Comparison of ENCODE assay signal across 9 mouse cellular contexts in genomic region chr3:122466100-122466730, GRCm38 (mm10).
DNase-seq lines count a peak whose midpoint lies in the region; ATAC-seq and TF ChIP-seq lines count a peak whose summit lies in the region.
"Had no signal": no experiment of that assay in that cellular context is flagged by ENCODE, and none has a peak within 500 bp of the region (broad histone marks: within the 10 kb centered on the region; RNA-seq: fewer than 3 reads in every experiment).

No protein-coding gene starts in this region.

- intact Hi-C loops in left cerebral cortex, postnatal 4 days (cut with DNase I) = no loop called here

- TF ChIP-seq EP300 in ES-Bruce4 (IDR thresholded peaks at IDR 0.05; ENCODE audit: insufficient read depth, low read depth, low read length) = no peak

- TF ChIP-seq POLR2A in ES-Bruce4 (IDR thresholded peaks at IDR 0.05; ENCODE audit: insufficient read depth, low read length) = no peak
- no peak for TF ChIP-seq POLR2A in bone marrow, adult 2 months (IDR thresholded peaks at IDR 0.05; ENCODE audit: borderline replicate concordance, control insufficient read depth, low read depth, low read length)

- H3K36me3 ChIP-seq in ES-Bruce4 (ENCODE audit: control insufficient read depth, insufficient read depth, low read length, poor library complexity, severe bottlenecking) = no peaks in the 10 kb centered on the region
- H3K36me3 ChIP-seq in embryonic facial prominence, embryonic 11.5 days (replicated peaks; ENCODE audit: control insufficient read depth, insufficient read depth, low read depth, low read length) = no peaks in the 10 kb centered on the region
- no peaks in the 10 kb centered on the region for H3K36me3 ChIP-seq in neural tube, embryonic 11.5 days (ENCODE audit: control insufficient read depth, insufficient read depth, low read length)
- H3K36me3 ChIP-seq: midbrain, embryonic 12.5 days had no signal

- DNase-seq in layer of hippocampus, adult 2 months (ENCODE audit: low spot score in 2 of 2) = peak in 1 of 2 experiments; percentile 48
- no peak for DNase-seq in layer of hippocampus, postnatal 36 days
- peak; percentile 85 for DNase-seq in embryonic facial prominence, embryonic 11.5 days (ENCODE audit: low spot score)
- peak; percentile 55 for DNase-seq in left cerebral cortex, postnatal 4 days
- peak; percentile 52 for DNase-seq in neural tube, embryonic 11.5 days (ENCODE audit: low spot score)
- DNase-seq in ovary, adult 18-20 months (ENCODE audit: low spot score) = no peak

- H3K27me3 ChIP-seq in ES-Bruce4 (ENCODE audit: control insufficient read depth, insufficient read depth, low read length, poor library complexity, severe bottlenecking) = no peaks in the 10 kb centered on the region
- no peaks in the 10 kb centered on the region for H3K27me3 ChIP-seq in embryonic facial prominence, embryonic 11.5 days (ENCODE audit: control insufficient read depth, insufficient read depth, low read length)
- H3K27me3 ChIP-seq in neural tube, embryonic 11.5 days (ENCODE audit: control insufficient read depth, insufficient read depth, low read length) = no peaks in the 10 kb centered on the region

- peak; percentile 98 for TF ChIP-seq CTCF in layer of hippocampus, adult 2 months (conservative IDR thresholded peaks at IDR 0.05)
- TF ChIP-seq CTCF in ES-Bruce4 (IDR thresholded peaks at IDR 0.05; ENCODE audit: low read depth, low read length) = peak; percentile 11
- TF ChIP-seq CTCF in bone marrow, adult 2 months (IDR thresholded peaks at IDR 0.05; ENCODE audit: control insufficient read depth, insufficient read depth, low read length) = peak; percentile 28; the same call in 1 of the 2 replicates

- 51% methylated on average over 9 of the region's 9 CpGs for whole genome bisulfite sequencing in bone marrow, adult 2 months
- WGBS in embryonic facial prominence, embryonic 11.5 days = 48% methylated on average over 9 of the region's 9 CpGs
- 56% methylated on average over 9 of the region's 9 CpGs for WGBS in neural tube, embryonic 11.5 days

- no peak overlapping the region for H3K4me3 ChIP-seq in layer of hippocampus, adult 2 months
- H3K4me3 ChIP-seq in ES-Bruce4 (ENCODE audit: low read depth, low read length) = no peak overlapping the region
- no peak overlapping the region for H3K4me3 ChIP-seq in bone marrow, adult 2 months (replicated peaks; ENCODE audit: control insufficient read depth, low read depth, low read length)
- H3K4me3 ChIP-seq in embryonic facial prominence, embryonic 11.5 days (ENCODE audit: low read depth, low read length) = no peak overlapping the region
- no peak overlapping the region for H3K4me3 ChIP-seq in neural tube, embryonic 11.5 days (ENCODE audit: low read depth, low read length)
- H3K4me3 ChIP-seq: midbrain, embryonic 12.5 days had no signal

- H3K9ac ChIP-seq in ES-Bruce4 (ENCODE audit: low read depth, poor library complexity, severe bottlenecking) = no peak overlapping the region
- H3K9ac ChIP-seq in embryonic facial prominence, embryonic 11.5 days (replicated peaks; ENCODE audit: low read length) = no peak overlapping the region
- H3K9ac ChIP-seq in neural tube, embryonic 11.5 days (ENCODE audit: low read length) = no peak overlapping the region
- H3K9ac ChIP-seq: midbrain, embryonic 12.5 days had no signal

- no peaks in the 10 kb centered on the region for H3K9me3 ChIP-seq in ES-Bruce4 (replicated peaks; ENCODE audit: control insufficient read depth, insufficient read depth, low read length, poor library complexity, severe bottlenecking)
- H3K9me3 ChIP-seq in embryonic facial prominence, embryonic 11.5 days (replicated peaks; ENCODE audit: control insufficient read depth, low read length) = no peaks in the 10 kb centered on the region
- H3K9me3 ChIP-seq in neural tube, embryonic 11.5 days (ENCODE audit: control insufficient read depth, low read length) = no peaks in the 10 kb centered on the region
- H3K9me3 ChIP-seq: midbrain, embryonic 12.5 days had no signal

- peaks cover 6% of the 10 kb centered on the region for H3K4me1 ChIP-seq in ES-Bruce4 (ENCODE audit: control insufficient read depth, insufficient read depth, low read length)
- H3K4me1 ChIP-seq in bone marrow, adult 2 months (ENCODE audit: control insufficient read depth, insufficient read depth, low read length) = peaks cover 2% of the 10 kb centered on the region; the same call in 1 of the 2 replicates
- peaks cover 7% of the 10 kb centered on the region for H3K4me1 ChIP-seq in embryonic facial prominence, embryonic 11.5 days (ENCODE audit: control insufficient read depth, insufficient read depth, low read length)
- peaks cover 14% of the 10 kb centered on the region for H3K4me1 ChIP-seq in neural tube, embryonic 11.5 days (ENCODE audit: control insufficient read depth, insufficient read depth, low read length)

- ATAC-seq in embryonic facial prominence, embryonic 11.5 days (replicated peaks; ENCODE audit: insufficient number of reproducible peaks, low FRiP score, low TSS enrichment, low read depth) = no peak
- ATAC-seq in neural tube, embryonic 11.5 days (ENCODE audit: insufficient read depth, low FRiP score, low TSS enrichment) = no peak

- H3K27ac ChIP-seq in layer of hippocampus, adult 2 months = no peak overlapping the region
- H3K27ac ChIP-seq in ES-Bruce4 (ENCODE audit: insufficient read depth, low read length) = no peak overlapping the region
- no peak overlapping the region for H3K27ac ChIP-seq in bone marrow, adult 2 months (ENCODE audit: control insufficient read depth, insufficient read depth, low read depth, low read length, poor library complexity)
- H3K27ac ChIP-seq in embryonic facial prominence, embryonic 11.5 days (replicated peaks; ENCODE audit: low read depth, low read length) = no peak overlapping the region
- H3K27ac ChIP-seq in neural tube, embryonic 11.5 days (ENCODE audit: low read depth, low read length) = no peak overlapping the region
- H3K27ac ChIP-seq: midbrain, embryonic 12.5 days had no signal

- no peak overlapping the region for H3K4me2 ChIP-seq in embryonic facial prominence, embryonic 11.5 days (ENCODE audit: low read depth, low read length)
- H3K4me2 ChIP-seq in neural tube, embryonic 11.5 days (ENCODE audit: low read depth) = no peak overlapping the region
- H3K4me2 ChIP-seq: midbrain, embryonic 12.5 days had no signal

Comparison
In these comparisons a context has a peak if more than half of its experiments do, and no peak if none do; other contexts are left out.
1. DNase-seq: peak in embryonic facial prominence, embryonic 11.5 days (single experiment), left cerebral cortex, postnatal 4 days (single experiment) and neural tube, embryonic 11.5 days (single experiment); none in layer of hippocampus, postnatal 36 days (0 of 2) and ovary, adult 18-20 months (single experiment).
2. CTCF ChIP-seq: peak in every context shown above with its lines; median percentile 98 in layer of hippocampus, adult 2 months; 28 in bone marrow, adult 2 months; 11 in ES-Bruce4.